Mouse (Mus musculus) left cerebral cortex, postnatal 25 days (tissue): ENCODE results near the gene Gdpd4. TPM values are rescaled to one million over a fixed set of nuclear protein-coding genes. Genes with fewer than 3 reads are reported as not detected.
A peak's percentile ranks its signal among the peaks of the same experiment; 100 is the strongest.

Experiments
- DNase-seq, 2 experiments: peaks; one replicate each; pipeline ENCODE4 v3.0.0; 2022; ENCODE audit warnings: low spot score in 2 of 2, mixed read lengths in 1 of 2
- intact Hi-C: fragments of 180-260 bp; cut with DNase I; formaldehyde crosslinking; loops from one replicate; pipeline ENCODE4 v1.15.1; 2025
- total RNA-seq, 2 experiments: library from RNA; stranded (reverse); gene quantifications; 2 replicates each; pipeline ENCODE4 v1.2.3; 2021

Gdpd4 gene
- total RNA-seq = not detected

GRCm38 (mm10) chr7:97919742-97920141 is at the start of gene Gdpd4:
Gene Gdpd4, plus strand, starts transcription at chr7:97919955.
- intact Hi-C loops = no loop called here
- DNase-seq = no peak

DNA sequence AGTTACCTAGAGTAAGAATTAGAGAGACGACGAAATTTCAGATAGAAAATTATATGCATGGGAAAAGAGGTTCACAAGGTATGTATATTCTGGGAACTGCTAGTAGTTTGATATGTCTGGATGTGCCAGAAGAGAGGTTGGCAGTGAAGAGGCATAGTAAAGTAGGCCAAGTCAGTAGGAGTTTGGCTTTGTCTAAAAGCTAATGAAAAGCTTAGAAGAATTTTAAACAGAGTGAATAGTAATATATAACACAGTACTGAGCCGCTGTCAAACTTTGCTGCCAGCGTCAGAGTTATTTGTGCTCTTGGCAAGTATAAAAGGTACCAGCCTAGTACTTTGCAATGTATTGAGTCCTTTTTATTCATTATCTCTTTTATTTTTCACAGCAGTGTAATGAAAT is 47.4 kb upstream of the Gdpd4 start:
- intact Hi-C loops = no loop called here
- DNase-seq = peak in 1 of 2 experiments; percentile 54

- intact Hi-C loops = no loop called here
- DNase-seq = no peak
Measured at GRCm38 (mm10) chr7:97873317-97873716, 46.4 kb upstream of the Gdpd4 start.

DNA sequence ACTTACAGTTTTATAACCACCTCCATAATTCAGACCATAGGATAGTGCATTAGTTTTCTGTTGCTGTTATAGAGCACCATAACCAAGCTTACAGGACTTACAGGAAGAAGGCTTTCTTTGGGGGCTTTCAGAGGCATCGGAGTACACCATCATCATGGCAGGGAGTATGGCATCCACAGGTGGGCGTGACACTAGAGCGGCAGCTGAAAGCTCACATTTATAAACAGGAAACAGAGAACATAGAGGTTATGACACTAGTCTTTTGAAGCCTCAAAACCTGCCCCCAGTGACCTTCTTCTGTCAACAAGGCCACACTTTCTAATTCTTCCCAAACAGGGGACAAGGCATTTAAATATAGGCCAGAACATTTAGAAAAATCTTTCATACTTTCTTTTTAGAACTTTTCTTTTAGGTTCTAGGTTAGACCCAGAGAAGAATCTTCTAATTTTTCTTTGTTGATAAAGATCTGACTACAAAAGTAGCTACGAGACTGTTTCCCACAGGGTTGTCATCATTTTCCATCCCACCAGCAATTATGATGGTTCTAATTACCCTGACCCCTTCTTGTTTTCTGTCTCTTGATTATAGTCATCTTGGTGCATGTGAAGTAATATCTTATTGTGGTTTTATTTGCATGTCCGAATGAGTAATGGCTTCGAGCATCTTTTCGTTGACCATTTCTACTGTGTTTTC is 41.8 kb upstream of the Gdpd4 start:
- intact Hi-C loops = no loop called here
- no peak for DNase-seq

DNA sequence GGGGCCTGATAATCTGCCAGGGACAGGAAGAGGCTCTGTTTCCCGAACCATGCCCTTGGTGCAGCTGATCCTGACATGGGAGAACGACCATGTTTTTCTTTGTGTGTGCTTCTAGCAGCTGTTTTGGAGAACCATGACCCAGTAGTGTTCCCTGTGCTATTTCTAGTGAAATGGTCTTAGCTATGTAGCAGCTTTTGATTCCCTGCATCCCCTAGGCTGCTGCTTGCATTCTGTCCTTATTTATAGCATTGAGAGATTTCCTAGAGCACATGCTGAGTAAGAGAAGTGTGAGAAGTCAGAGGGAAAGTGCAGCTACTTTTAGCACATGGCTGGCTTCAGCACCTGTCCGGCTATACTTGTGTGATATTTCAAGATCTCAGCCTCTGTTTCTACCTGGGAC is 8.1 kb upstream of the Gdpd4 start:
- peak in 1 of 2 experiments; percentile 54 for DNase-seq
- intact Hi-C loops = loop anchor here (5.0 kb wide), 2 partner anchors 61 to 164 kb away; no protein-coding TSS in a partner anchor

DNA sequence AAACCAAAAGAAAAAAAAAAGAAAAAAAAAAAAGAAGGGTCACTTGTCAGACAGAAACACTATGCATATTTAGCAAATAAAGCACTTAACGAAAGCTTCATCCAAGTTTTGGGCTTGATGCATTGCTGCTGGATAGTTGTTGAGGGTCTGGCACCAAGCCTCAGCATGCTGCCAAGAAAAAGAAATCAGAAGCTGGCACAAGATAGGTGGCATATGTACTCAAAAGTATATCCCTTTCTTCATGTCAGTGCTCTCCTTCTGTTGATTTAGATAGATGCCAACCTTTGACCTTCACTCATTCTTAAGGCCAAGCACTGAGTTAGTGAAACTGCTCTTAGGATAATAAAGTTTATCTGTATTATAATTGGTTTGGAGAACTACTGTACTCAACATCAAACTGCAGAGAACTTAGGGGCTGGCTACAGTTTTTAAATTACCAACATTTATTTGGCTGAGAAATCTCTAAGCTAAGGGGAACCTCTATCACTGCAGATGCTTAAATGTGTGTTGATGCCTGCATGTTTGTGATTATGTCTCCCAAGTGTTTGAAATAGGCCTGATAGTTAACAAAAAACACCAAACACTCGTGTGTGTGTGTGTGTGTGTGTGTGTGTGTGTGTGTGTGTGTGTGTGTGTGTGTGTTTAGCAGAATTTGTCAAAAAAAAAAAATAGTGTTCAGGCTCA is 4.8 kb upstream of the Gdpd4 start:
- DNase-seq = peak in 1 of 2 experiments; percentile 57
- intact Hi-C loops = loop anchor here (5.0 kb wide), 2 partner anchors 57 to 168 kb away; no protein-coding TSS in a partner anchor

- DNase-seq = peak in 1 of 2 experiments; percentile 65
- intact Hi-C loops = no loop called here
Measured at GRCm38 (mm10) chr7:97925819-97926218, 6.1 kb downstream of the Gdpd4 start.

DNA sequence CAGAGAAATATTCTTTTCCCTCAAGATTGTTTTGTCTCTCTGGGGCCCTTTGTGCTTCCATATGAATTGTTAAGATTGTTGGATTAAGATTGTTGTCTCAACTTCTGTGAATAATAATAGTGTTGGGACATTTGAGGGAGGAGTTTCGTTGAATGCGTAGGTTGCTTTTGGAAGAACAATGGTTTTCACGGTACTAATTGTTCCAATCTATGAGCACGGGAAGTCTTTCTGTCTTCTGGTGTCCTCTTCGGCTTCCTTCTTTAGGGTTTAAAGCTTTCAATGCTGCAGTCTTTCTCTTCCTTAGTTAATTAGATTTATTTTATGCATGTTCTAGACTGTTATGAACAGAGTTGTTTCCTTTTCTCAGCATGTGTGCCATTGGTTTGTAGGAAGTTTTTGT is 7.2 kb downstream of the Gdpd4 start:
- intact Hi-C loops = no loop called here
- no peak for DNase-seq

- intact Hi-C loops = no loop called here
- DNase-seq = no peak
Measured at GRCm38 (mm10) chr7:97944485-97944884, 24.7 kb downstream of the Gdpd4 start.

- no peak for DNase-seq
- intact Hi-C loops = loop anchor here (5.0 kb wide), 1 partner anchor 60 kb away; no protein-coding TSS in a partner anchor
Measured at GRCm38 (mm10) chr7:97972486-97972885, 52.7 kb downstream of the Gdpd4 start.

DNA sequence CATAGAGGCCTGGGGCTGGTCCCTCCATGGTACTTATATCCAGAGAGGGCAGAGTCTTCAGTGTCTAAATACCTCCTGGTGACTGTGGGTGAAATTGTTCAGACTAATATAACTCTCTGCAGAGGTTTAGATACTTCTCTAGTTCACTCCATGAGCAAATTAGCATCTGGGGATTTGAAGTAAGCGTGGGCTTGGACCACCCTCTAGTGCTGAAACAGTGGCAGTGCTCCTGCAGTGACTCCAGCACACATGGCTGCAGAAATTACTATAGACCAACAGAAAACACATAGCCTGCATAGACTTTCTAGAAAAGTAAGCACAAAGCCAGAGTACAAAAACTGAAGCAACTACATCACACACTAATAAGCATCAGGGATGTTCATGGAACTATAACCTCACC is 57.7 kb downstream of the Gdpd4 start:
- intact Hi-C loops = loop anchor here (1.0 to 5.0 kb wide), 2 partner anchors 125 to 232 kb away; no protein-coding TSS in a partner anchor
- DNase-seq = peak; percentile 69 to 79

DNA sequence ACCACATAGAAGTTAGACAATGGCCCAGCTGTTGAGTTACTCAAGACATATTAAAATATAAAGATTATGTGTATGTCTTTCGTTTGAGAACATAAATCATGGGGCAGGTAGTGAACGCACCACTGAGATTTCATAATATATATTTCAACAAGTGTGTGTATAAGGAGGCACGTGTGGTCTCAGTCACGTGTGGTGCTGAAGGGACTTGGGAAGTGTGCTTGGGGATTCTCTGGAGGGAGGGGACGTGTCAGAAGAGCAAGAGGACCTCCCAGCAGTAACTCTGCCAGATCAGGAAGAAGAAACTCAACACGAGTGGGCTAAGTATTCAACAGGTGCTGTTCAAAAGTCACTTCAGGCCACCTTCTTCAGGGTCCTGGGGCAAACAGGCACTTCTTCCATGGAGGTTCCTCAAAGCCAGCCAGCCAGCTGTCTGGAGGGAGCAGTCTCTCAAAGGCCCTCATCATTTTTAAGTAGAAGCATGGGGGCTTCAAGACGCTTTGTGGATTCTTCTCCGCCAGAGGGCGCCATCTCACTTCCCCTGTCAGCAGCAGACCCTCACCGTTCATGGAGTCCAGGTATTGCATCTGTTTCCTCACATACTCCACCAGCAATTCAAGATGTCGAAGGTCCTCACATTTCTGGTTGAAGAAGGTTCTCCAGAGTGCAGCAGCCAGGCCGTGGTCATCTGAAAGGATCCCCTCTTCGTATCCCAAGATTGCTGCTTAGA is 64.5 kb downstream of the Gdpd4 start:
- intact Hi-C loops = loop anchor here (10.0 kb wide), 1 partner anchor 131 kb away; the partner anchor contains the start of gene Myo7a
- peak in 1 of 2 experiments; percentile 13 for DNase-seq

- DNase-seq = no peak
- intact Hi-C loops = loop anchor here (2.0 kb wide), 1 partner anchor 14 kb away; no protein-coding TSS in a partner anchor
Measured at GRCm38 (mm10) chr7:98002617-98003016, 82.9 kb downstream of the Gdpd4 start.

DNA sequence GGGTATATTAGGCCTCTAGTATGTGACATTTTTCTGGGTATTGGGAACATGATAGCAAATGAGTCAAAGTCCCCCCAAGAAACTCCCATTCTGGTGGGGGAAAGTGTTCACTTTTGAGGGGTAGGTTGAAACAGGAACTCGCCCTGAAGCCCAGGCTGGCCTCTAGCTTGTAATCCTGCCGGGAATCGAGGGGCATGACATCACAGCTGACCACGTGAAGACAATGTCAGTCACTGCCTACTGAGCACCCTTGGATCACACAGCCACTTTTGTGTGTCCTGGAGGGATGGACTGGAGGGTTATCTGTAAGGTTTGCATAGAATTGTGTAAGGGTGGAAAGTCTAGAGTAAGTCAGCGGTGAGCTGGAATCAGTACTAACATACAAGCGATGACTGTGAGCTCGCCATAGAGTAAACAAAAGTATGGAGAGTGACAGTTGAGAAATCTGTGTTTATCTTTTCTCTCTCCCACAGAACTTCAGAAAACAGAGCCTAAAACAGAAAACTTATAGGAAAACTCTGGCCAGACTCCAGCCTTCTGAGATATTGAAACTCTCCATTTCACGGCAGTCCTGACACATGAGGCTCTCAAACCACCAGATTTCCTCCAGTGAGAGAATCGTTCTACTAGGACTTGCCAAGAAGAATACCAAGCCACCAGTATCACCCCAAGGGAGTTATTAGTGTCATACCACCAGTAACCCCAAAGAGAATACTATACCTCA is 128.5 kb downstream of the Gdpd4 start:
- DNase-seq = no peak
- intact Hi-C loops = no loop called here

- DNase-seq = peak in 1 of 2 experiments; percentile 8
- intact Hi-C loops = no loop called here
Measured at GRCm38 (mm10) chr7:98051980-98052379, 132.2 kb downstream of the Gdpd4 start.

DNA sequence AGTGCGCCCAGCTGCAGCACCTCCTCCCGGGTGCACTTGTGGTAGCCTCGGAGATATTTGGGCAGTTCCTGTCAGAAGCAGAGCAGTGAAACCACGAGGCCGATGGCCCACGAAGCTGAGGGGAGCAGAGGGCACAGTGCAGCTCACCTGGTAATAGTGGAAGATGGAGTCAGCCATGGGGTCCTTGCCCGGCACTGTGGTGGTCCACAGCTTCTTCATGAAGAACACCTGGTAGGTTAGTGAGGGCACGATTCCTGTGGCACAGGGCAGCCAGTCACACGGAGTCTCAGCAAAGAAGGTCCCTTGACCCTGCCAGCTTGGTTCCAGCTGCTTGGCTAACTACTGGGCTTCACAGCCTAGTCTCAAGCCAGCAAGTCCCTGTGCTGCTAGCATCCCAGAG is 134.7 kb downstream of the Gdpd4 start:
- DNase-seq = no peak
- intact Hi-C loops = no loop called here

DNA sequence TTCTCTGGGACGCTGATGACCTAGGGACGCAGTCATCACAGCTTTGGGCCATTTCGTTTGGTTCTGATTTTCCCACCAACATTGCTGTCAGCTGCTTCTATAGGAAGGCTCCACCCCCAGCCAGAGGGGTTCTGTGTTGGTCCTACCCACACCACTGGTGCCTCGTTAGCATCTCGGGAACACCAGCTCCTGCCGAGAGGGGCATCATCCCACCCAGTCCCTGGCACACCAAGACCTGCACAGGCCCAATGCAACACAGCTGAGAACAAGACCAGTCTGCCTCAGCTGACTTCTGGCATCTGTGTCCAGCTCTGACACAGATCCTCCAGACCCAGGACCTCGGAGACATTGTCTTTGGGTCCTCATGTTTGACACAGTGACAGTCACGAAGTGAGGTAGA is 135.2 kb downstream of the Gdpd4 start:
- DNase-seq = no peak
- intact Hi-C loops = no loop called here

- DNase-seq = no peak
- intact Hi-C loops = no loop called here
Measured at GRCm38 (mm10) chr7:98066229-98066628, 146.5 kb downstream of the Gdpd4 start.

DNA sequence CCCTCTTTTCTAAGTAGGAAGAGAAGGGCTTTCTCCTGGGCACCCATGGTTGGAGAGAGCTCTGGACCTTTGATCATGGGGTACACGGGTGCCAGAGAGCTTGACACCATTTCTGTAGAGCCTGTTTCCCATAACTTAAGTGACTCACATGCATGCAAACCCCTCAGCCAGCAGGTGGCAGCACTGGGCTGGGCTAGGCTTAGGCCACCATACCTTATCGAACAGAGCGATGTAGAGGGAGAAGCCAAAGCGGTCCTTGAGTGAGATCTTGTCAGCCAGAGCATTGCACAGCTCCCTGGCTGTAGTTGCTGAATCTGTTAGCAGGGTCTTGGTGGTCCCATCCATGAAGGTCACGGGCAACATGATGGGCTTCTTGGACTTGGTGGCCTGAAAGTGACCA is 151.9 kb downstream of the Gdpd4 start:
- DNase-seq = peak; percentile 68 to 76
- intact Hi-C loops = loop anchor here (1.0 kb wide), 1 partner anchor 49 kb away; no protein-coding TSS in a partner anchor
